Mouse (Mus musculus): ENCODE measurements at regions not wholly inside any gene's neighbourhood (a gene's known extent, or its start where the extent isn't known, plus 50 kb on each side); places are given as distances from the start of the nearest gene placed in this dataset.

- TF ChIP-seq CTCF (IDR thresholded peaks at IDR 0.05; ENCODE audit: low read depth), result no peak
- no peak overlapping the region for H3K4me3 ChIP-seq (ENCODE audit: low read depth, low read length)
- no peaks in the 10 kb centered on the region for H3K36me3 ChIP-seq (ENCODE audit: insufficient read depth)
- H3K4me2 ChIP-seq (ENCODE audit: low read depth), result no peak overlapping the region
- no peaks in the 10 kb centered on the region for H3K4me1 ChIP-seq (ENCODE audit: insufficient read depth)
- H3K9ac ChIP-seq, result no peak overlapping the region
- H3K27ac ChIP-seq (ENCODE audit: low read depth, low read length), result no peak overlapping the region
- DNase-seq (no peak), ATAC-seq (no peak)
- no peaks in the 10 kb centered on the region for H3K9me3 ChIP-seq (ENCODE audit: low read length)
- WGBS, result 20% methylated on average over 3 of the region's 3 CpGs
- H3K27me3 ChIP-seq (ENCODE audit: insufficient read depth, low read length), result no peaks in the 10 kb centered on the region
Measured at GRCm38 (mm10) chr1:163618132-163618531, 106.9 kb downstream of the Mettl11b start.

- H3K27me3 ChIP-seq (ENCODE audit: insufficient read depth, low read length), result no peaks in the 10 kb centered on the region
- whole genome bisulfite sequencing, result 41% methylated on average over 3 of the region's 3 CpGs
- no peak for ATAC-seq
Measured at GRCm38 (mm10) chr1:163616596-163616995, 108.4 kb downstream of the Mettl11b start.

GRCm38 (mm10) chr1:163608429-163608828 lies 116.6 kb downstream of the Mettl11b start:
- Histone ChIP-seq H3K9me3 (ENCODE audit: low read length) (no peaks in the 10 kb centered on the region), H3K4me2 (ENCODE audit: low read depth) (no peak overlapping the region), H3K4me3 (ENCODE audit: low read depth, low read length) (no peak overlapping the region), H3K27ac (ENCODE audit: low read depth, low read length) (no peak overlapping the region), H3K27me3 (ENCODE audit: insufficient read depth, low read length) (no peaks in the 10 kb centered on the region), H3K9ac (no peak overlapping the region), H3K36me3 (ENCODE audit: insufficient read depth) (no peaks in the 10 kb centered on the region), H3K4me1 (ENCODE audit: insufficient read depth) (no peaks in the 10 kb centered on the region)
- no peak for DNase-seq
- 83% methylated on average over 1 of the region's 1 CpGs for WGBS
- TF ChIP-seq CTCF (IDR thresholded peaks at IDR 0.05; ENCODE audit: low read depth), result no peak
- no peak for ATAC-seq

More at GRCm38 (mm10) chr1:163616596-163616995, 108.4 kb downstream of the Mettl11b start:
- Histone ChIP-seq H3K9me3 (ENCODE audit: low read length) (no peaks in the 10 kb centered on the region), H3K36me3 (ENCODE audit: insufficient read depth) (no peaks in the 10 kb centered on the region), H3K27ac (ENCODE audit: low read depth, low read length) (no peak overlapping the region), H3K4me3 (ENCODE audit: low read depth, low read length) (no peak overlapping the region), H3K4me1 (ENCODE audit: insufficient read depth) (no peaks in the 10 kb centered on the region), H3K4me2 (ENCODE audit: low read depth) (no peak overlapping the region), H3K9ac (no peak overlapping the region)
- no peak for TF ChIP-seq CTCF (IDR thresholded peaks at IDR 0.05; ENCODE audit: low read depth)
- no peak for DNase-seq

- ATAC-seq, result no peak
- Histone ChIP-seq H3K36me3 (ENCODE audit: insufficient read depth) (no peaks in the 10 kb centered on the region), H3K9ac (no peak overlapping the region), H3K4me3 (ENCODE audit: low read depth, low read length) (no peak overlapping the region), H3K4me1 (ENCODE audit: insufficient read depth) (no peaks in the 10 kb centered on the region), H3K9me3 (ENCODE audit: low read length) (no peaks in the 10 kb centered on the region), H3K27ac (ENCODE audit: low read depth, low read length) (no peak overlapping the region), H3K4me2 (ENCODE audit: low read depth) (no peak overlapping the region), H3K27me3 (ENCODE audit: insufficient read depth, low read length) (no peaks in the 10 kb centered on the region)
- DNase-seq, result no peak
- 78% methylated on average over 5 of the region's 5 CpGs for WGBS
- no peak for TF ChIP-seq CTCF (IDR thresholded peaks at IDR 0.05; ENCODE audit: low read depth)
Measured at GRCm38 (mm10) chr1:163607701-163608100, 117.3 kb downstream of the Mettl11b start.

GRCm38 (mm10) chr1:163599926-163600890 lies 124.8 kb downstream of the Mettl11b start:
- ATAC-seq, result peak; percentile 50
- H3K9ac ChIP-seq, result no peak overlapping the region
- H3K27ac ChIP-seq (ENCODE audit: low read depth, low read length), result no peak overlapping the region
- H3K36me3 ChIP-seq (ENCODE audit: insufficient read depth), result no peaks in the 10 kb centered on the region
- no peak overlapping the region for H3K4me3 ChIP-seq (ENCODE audit: low read depth, low read length)
- no peak overlapping the region for H3K4me2 ChIP-seq (ENCODE audit: low read depth)
- no peaks in the 10 kb centered on the region for H3K4me1 ChIP-seq (ENCODE audit: insufficient read depth)
- no peak for DNase-seq
- no peaks in the 10 kb centered on the region for H3K9me3 ChIP-seq (ENCODE audit: low read length)
- H3K27me3 ChIP-seq (ENCODE audit: insufficient read depth, low read length), result no peaks in the 10 kb centered on the region
- no peak for TF ChIP-seq CTCF (IDR thresholded peaks at IDR 0.05; ENCODE audit: low read depth)
- 59% methylated on average over 7 of the region's 7 CpGs for WGBS

- no peak for TF ChIP-seq CTCF (IDR thresholded peaks at IDR 0.05; ENCODE audit: low read depth)
- DNase-seq (no peak), ATAC-seq (no peak)
- Histone ChIP-seq H3K27ac (ENCODE audit: low read depth, low read length) (no peak overlapping the region), H3K27me3 (ENCODE audit: insufficient read depth, low read length) (no peaks in the 10 kb centered on the region), H3K9ac (no peak overlapping the region), H3K4me1 (ENCODE audit: insufficient read depth) (no peaks in the 10 kb centered on the region), H3K4me2 (ENCODE audit: low read depth) (no peak overlapping the region), H3K9me3 (ENCODE audit: low read length) (no peaks in the 10 kb centered on the region), H3K36me3 (ENCODE audit: insufficient read depth) (no peaks in the 10 kb centered on the region), H3K4me3 (ENCODE audit: low read depth, low read length) (no peak overlapping the region)
- WGBS, result 66% methylated on average over 4 of the region's 4 CpGs
Measured at GRCm38 (mm10) chr1:163576411-163576810, 148.6 kb downstream of the Mettl11b start.

- H3K27me3 ChIP-seq (ENCODE audit: insufficient read depth, low read length), result no peaks in the 10 kb centered on the region
- 65% methylated on average over 2 of the region's 2 CpGs for WGBS
- no peaks in the 10 kb centered on the region for H3K9me3 ChIP-seq (ENCODE audit: low read length)
- no peak overlapping the region for H3K4me2 ChIP-seq (ENCODE audit: low read depth)
- H3K27ac ChIP-seq (ENCODE audit: low read depth, low read length), result no peak overlapping the region
- TF ChIP-seq CTCF (IDR thresholded peaks at IDR 0.05; ENCODE audit: low read depth), result no peak
- H3K9ac ChIP-seq, result no peak overlapping the region
- no peak overlapping the region for H3K4me3 ChIP-seq (ENCODE audit: low read depth, low read length)
- DNase-seq (no peak), ATAC-seq (no peak)
- no peaks in the 10 kb centered on the region for H3K36me3 ChIP-seq (ENCODE audit: insufficient read depth)
- no peaks in the 10 kb centered on the region for H3K4me1 ChIP-seq (ENCODE audit: insufficient read depth)
Measured at GRCm38 (mm10) chr1:163575593-163575992, 149.4 kb downstream of the Mettl11b start.
